Mouse (Mus musculus): Measurements from ENCODE around the gene Cyb5d1.

Gene Cyb5d1

GRCm38 (mm10) chr11:69419813-69420553, 24.6 kb upstream of the Cyb5d1 start:
- POLR2A ChIA-PET = interaction anchor here (0.6 to 6.9 kb wide), 32 partner anchors 7 to 346 kb away, joined by 3 to 136 read pairs (median 4); partner anchors contain the start of genes Cyb5d1 (in 2 of the 4), Naa38 (in 2 of the 4), Trp53 (in 2 of the 4) and Wrap53 (in 2 of the 4)

GRCm38 (mm10) chr11:69419443-69419812, 24.0 kb upstream of the Cyb5d1 start:
- ChIA-PET CTCF (interaction anchor here (0.6 to 3.7 kb wide), 11 partner anchors 8 to 515 kb away, joined by 3 to 10 read pairs (median 4); partner anchors contain the start of gene Gucy2e (in 1 of the 4)), POLR2A (interaction anchor here (0.6 to 6.9 kb wide), 48 partner anchors 8 to 1013 kb away, joined by 3 to 136 read pairs (median 5); partner anchors contain the start of genes Cntrob (in 2 of the 4), Cyb5d1 (in 2 of the 4), Naa38 (in 2 of the 4) and Trappc1 (in 2 of the 4))

More at GRCm38 (mm10) chr11:69419813-69420553, 24.6 kb upstream of the Cyb5d1 start:
- CTCF ChIA-PET = interaction anchor here (0.6 to 3.7 kb wide), 7 partner anchors 9 to 514 kb away, joined by 3 to 10 read pairs (median 6); partner anchors contain the start of gene Gucy2e (in 1 of the 4)

GRCm38 (mm10) chr11:69418481-69419442, 23.3 kb upstream of the Cyb5d1 start:
- POLR2A ChIA-PET = interaction anchor here (0.6 to 6.9 kb wide), 78 partner anchors 8 to 1028 kb away, joined by 3 to 136 read pairs (median 5); partner anchors contain the start of genes Trp53 (in 3 of the 4), Wrap53 (in 3 of the 4), Cntrob (in 2 of the 4) and Cyb5d1 (in 2 of the 4)
- CTCF ChIA-PET = interaction anchor here (0.5 to 3.7 kb wide), 13 partner anchors 8 to 544 kb away, joined by 3 to 10 read pairs (median 3); no protein-coding TSS in a partner anchor

- ChIA-PET CTCF (interaction anchor here in 2 of 4 experiments (0.7 to 3.7 kb wide), 4 partner anchors 11 to 365 kb away, joined by 3 to 10 read pairs (median 4); partner anchors contain the start of gene Kcnab3 (in 1 of the 2)), POLR2A (interaction anchor here (0.6 to 6.9 kb wide), 68 partner anchors 8 to 563 kb away, joined by 3 to 136 read pairs (median 5); partner anchors contain the start of genes Cyb5d1 (in 3 of the 4), Naa38 (in 3 of the 4), Trp53 (in 3 of the 4) and Wrap53 (in 3 of the 4))
Measured at GRCm38 (mm10) chr11:69417449-69418384, 22.3 kb upstream of the Cyb5d1 start.

GRCm38 (mm10) chr11:69416921-69417448, 21.6 kb upstream of the Cyb5d1 start:
- CTCF ChIA-PET = interaction anchor here in 2 of 4 experiments (0.5 to 1.2 kb wide), 4 partner anchors 90 to 364 kb away, joined by 3 to 4 read pairs (median 4); partner anchors contain the start of gene Kcnab3 (in 1 of the 2)
- POLR2A ChIA-PET = interaction anchor here (0.6 to 6.9 kb wide), 46 partner anchors 7 to 504 kb away, joined by 3 to 136 read pairs (median 6); partner anchors contain the start of genes Cyb5d1 (in 3 of the 4), Naa38 (in 3 of the 4), Trp53 (in 3 of the 4) and Wrap53 (in 3 of the 4)

DNA sequence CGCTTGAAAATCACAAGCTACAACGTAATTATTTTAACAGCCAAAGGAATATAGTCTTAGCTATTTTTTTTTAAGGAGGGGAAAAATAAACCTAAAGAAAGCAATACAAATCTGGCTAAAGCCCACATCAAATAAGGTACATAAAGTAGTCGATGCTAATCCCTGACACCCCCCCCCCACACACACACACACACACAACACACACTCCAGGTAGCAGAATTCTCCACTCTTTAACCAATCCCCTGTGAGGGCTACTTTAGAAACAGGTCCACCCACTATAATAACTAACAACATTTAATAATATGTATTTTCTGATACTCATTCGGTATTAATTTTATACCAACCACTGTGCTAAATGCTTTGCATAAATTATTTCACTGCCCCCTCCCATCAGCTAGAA, 21.1 kb upstream of the Cyb5d1 start:
- ChIA-PET POLR2A (interaction anchor here (0.6 to 6.9 kb wide), 42 partner anchors 7 to 505 kb away, joined by 3 to 136 read pairs (median 5); partner anchors contain the start of genes Cyb5d1 (in 3 of the 4), Naa38 (in 3 of the 4), Trp53 (in 3 of the 4) and Wrap53 (in 3 of the 4)), CTCF (interaction anchor here in 2 of 4 experiments (0.5 to 0.7 kb wide), 5 partner anchors 34 to 363 kb away, joined by 4 to 7 read pairs (median 4); no protein-coding TSS in a partner anchor)

GRCm38 (mm10) chr11:69415668-69416451, 20.4 kb upstream of the Cyb5d1 start:
- ChIA-PET POLR2A (interaction anchor here (0.6 to 6.9 kb wide), 34 partner anchors 7 to 506 kb away, joined by 3 to 136 read pairs (median 5); partner anchors contain the start of genes Cyb5d1 (in 3 of the 4), Naa38 (in 3 of the 4), Trp53 (in 3 of the 4) and Wrap53 (in 3 of the 4)), CTCF (interaction anchor here in 2 of 4 experiments (0.6 kb wide), 3 partner anchors 33 to 93 kb away, joined by 4 to 7 read pairs (median 5); no protein-coding TSS in a partner anchor)

DNA sequence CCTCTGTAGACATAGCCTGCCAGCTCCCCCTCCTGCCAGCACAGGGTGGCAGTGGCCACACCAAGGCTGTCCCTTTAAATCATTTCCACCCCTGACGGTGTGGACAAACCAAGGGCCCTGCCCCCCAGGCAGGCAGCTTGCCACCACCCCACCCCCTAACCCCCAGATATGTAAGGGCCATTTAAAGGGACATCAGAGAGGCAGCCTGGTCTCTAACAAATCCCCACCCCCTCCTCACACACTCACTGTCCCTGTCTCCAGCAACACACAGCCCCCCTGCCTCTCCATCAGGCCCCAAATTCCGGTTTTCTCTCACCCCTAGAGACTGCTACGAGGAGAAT, 19.9 kb upstream of the Cyb5d1 start:
- ChIA-PET POLR2A (interaction anchor here in 3 of 4 experiments (0.6 to 2.0 kb wide), 6 partner anchors 12 to 242 kb away, joined by 3 to 5 read pairs (median 4); partner anchors contain the start of genes Cyb5d1 (in 1 of the 3) and Naa38 (in 1 of the 3)), CTCF (no interaction called here)

GRCm38 (mm10) chr11:69414421-69415326, 19.2 kb upstream of the Cyb5d1 start:
- CTCF ChIA-PET = interaction anchor here in 2 of 4 experiments (0.7 to 0.8 kb wide), 2 partner anchors 14 to 18 kb away, joined by 3 read pairs; no protein-coding TSS in a partner anchor
- POLR2A ChIA-PET = interaction anchor here (0.5 to 2.4 kb wide), 18 partner anchors 9 to 342 kb away, joined by 3 to 6 read pairs (median 3); partner anchors contain the start of genes Cyb5d1 (in 2 of the 4), Naa38 (in 2 of the 4), Cntrob (in 1 of the 4) and Trappc1 (in 1 of the 4)

GRCm38 (mm10) chr11:69413221-69414181, 18.1 kb upstream of the Cyb5d1 start, which contains the start of gene Kdm6b:
Gene Kdm6b (minus strand): TSS chr11:69413675.
- ChIA-PET POLR2A (interaction anchor here in 3 of 4 experiments (0.6 to 2.4 kb wide), 30 partner anchors 8 to 341 kb away, joined by 3 to 10 read pairs (median 4); partner anchors contain the start of genes Cyb5d1 (in 2 of the 3), Naa38 (in 2 of the 3), Cntrob (in 1 of the 3) and Eif4a1 (in 1 of the 3)), CTCF (interaction anchor here in 2 of 4 experiments (0.7 to 1.1 kb wide), 4 partner anchors 12 to 19 kb away, joined by 3 read pairs; no protein-coding TSS in a partner anchor)

DNA sequence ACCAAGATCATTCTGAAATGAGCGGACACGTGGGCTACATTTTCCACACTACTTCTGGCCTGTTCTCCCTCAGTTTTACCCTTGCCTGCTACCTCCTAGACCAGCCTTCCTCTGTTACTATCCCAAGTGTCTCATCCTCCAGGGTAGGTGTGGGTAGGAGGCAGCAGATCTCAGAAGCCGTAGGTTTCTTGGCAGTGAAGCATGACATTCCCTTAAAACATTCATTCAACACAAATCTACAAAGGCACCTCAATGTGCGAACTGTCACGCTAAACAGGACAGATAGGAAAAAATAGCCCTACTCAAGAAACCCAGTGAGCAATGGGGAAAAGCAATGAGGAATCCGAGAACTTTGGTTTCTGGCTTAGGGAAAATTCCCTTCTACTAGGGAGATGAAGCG, 17.1 kb upstream of the Cyb5d1 start:
- ChIA-PET CTCF (interaction anchor here in 1 of 4 experiments (0.8 to 1.1 kb wide), 2 partner anchors 11 to 20 kb away, joined by 3 read pairs; no protein-coding TSS in a partner anchor), POLR2A (interaction anchor here in 3 of 4 experiments (0.8 to 2.4 kb wide), 12 partner anchors 10 to 287 kb away, joined by 3 to 10 read pairs (median 4); partner anchors contain the start of genes Cyb5d1 (in 1 of the 3), Naa38 (in 1 of the 3), Trp53 (in 1 of the 3) and Wrap53 (in 1 of the 3))

DNA sequence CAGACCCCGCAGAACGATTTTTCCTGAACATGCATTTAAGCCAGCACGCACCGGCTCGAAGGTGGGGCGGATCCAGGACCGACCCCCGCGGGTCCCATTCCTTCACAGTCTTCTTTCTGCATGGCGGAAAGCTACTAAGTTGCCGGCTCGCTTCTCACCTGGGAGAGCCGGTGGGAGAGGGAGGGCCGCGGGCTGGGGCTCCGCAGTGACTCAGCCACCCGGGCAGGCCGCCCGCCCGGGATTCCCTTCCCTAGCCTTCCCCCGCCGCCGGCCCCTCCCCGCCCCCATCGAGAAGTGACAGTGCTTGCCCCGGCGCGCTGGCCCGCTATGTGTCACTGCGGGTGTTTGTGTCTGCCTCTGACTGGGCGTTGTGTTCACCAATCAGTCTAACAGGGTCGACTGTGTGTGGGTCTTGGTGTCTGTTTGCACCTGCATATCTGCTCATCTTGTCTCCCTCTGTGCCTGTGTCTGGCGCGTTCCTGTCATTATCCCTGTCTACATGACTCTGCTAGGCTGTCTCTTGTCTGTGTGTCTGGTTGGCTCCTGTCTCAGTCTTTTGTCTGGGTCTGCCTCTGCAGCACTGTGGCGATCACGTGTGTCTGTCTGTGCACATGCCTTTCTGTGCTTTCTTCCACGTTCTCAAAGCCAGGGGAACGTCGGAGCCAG, 16.2 kb upstream of the Cyb5d1 start:
- CTCF ChIA-PET = interaction anchor here in 2 of 4 experiments (0.7 to 1.0 kb wide), 3 partner anchors 7 to 10 kb away, joined by 3 to 6 read pairs (median 5); no protein-coding TSS in a partner anchor
- POLR2A ChIA-PET = interaction anchor here in 3 of 4 experiments (0.6 to 7.4 kb wide), 46 partner anchors 8 to 339 kb away, joined by 3 to 136 read pairs (median 4); partner anchors contain the start of genes Cyb5d1 (in 3 of the 3), Naa38 (in 3 of the 3), Trp53 (in 3 of the 3) and Wrap53 (in 3 of the 3)
